Mouse (Mus musculus): ENCODE data around the gene Cdkn1a. TPM values are rescaled to one million over a fixed set of nuclear protein-coding genes. Genes with fewer than 3 reads are reported as not detected.

Gene Cdkn1a
- total and polyA plus RNA-seq, 3 experiments, result 10.6 to 59.1 (median 37.5) TPM

GRCm38 (mm10) chr17:29073313-29073712 lies 17.5 kb upstream of the Cdkn1a start:
- in situ Hi-C loops (cut with MboI; ENCODE audit: low pct_ligation_motif_present, low pct_unique_long_range_greater_than_20kb, low sequenced_read_pairs) (no loop called here), dilution Hi-C loops (cut with MboI; ENCODE audit: extremely low pct_ligation_motif_present, extremely low pct_unique_long_range_greater_than_20kb, low sequenced_read_pairs) (no loop called here)
- no peaks in the 10 kb centered on the region for H3K9me3 ChIP-seq (replicated peaks; ENCODE audit: low read length)
- H3K79me2 ChIP-seq (replicated peaks; ENCODE audit: control insufficient read depth, extremely low read depth, insufficient read depth, poor library complexity, severe bottlenecking), result no peaks in the 10 kb centered on the region
- peak overlapping the region; percentile 76 for H3K27ac ChIP-seq (ENCODE audit: insufficient read depth, low read depth)
- H3K9ac ChIP-seq (ENCODE audit: insufficient read depth, low read depth), result peak overlapping the region; percentile 28; the same call in 1 of the 2 replicates
- TF ChIP-seq EP300 (IDR thresholded peaks at IDR 0.05; ENCODE audit: low read length) (no peak), JUN (IDR thresholded peaks at IDR 0.05; ENCODE audit: insufficient read depth, low read depth, low read length) (no peak), TCF12 (IDR thresholded peaks at IDR 0.05; ENCODE audit: low read depth, low read length) (no peak)
- H3K4me3 ChIP-seq (replicated peaks in 1 of 3; ENCODE audit: low read depth in 2 of 3, low read length in 2 of 3, poor library complexity in 1 of 3), result no peak overlapping the region
- peaks cover 39 to 81% of the 10 kb centered on the region in 2 experiments for H3K4me1 ChIP-seq (ENCODE audit: control insufficient read depth in 1 of 2, insufficient read depth in 2 of 2)
- DNase-seq (ENCODE audit: extremely low read depth), result no peak
- peak overlapping the region; percentile 39 for H3K4me2 ChIP-seq (ENCODE audit: insufficient read depth, low read depth, poor library complexity, severe bottlenecking)
- H3K27me3 ChIP-seq (replicated peaks), result no peaks in the 10 kb centered on the region
- H3K36me3 ChIP-seq (replicated peaks in 1 of 2; ENCODE audit: control insufficient read depth in 1 of 2, insufficient read depth in 1 of 2, low read length in 1 of 2), result peaks cover 0 to 27% of the 10 kb centered on the region in 2 experiments

GRCm38 (mm10) chr17:29074085-29074484 lies 16.7 kb upstream of the Cdkn1a start:
- in situ Hi-C loops (cut with MboI; ENCODE audit: low pct_ligation_motif_present, low pct_unique_long_range_greater_than_20kb, low sequenced_read_pairs) (no loop called here), dilution Hi-C loops (cut with MboI; ENCODE audit: extremely low pct_ligation_motif_present, extremely low pct_unique_long_range_greater_than_20kb, low sequenced_read_pairs) (no loop called here)
- no peak for DNase-seq (ENCODE audit: extremely low read depth)
- peaks cover 0 to 27% of the 10 kb centered on the region in 2 experiments for H3K36me3 ChIP-seq (replicated peaks in 1 of 2; ENCODE audit: control insufficient read depth in 1 of 2, insufficient read depth in 1 of 2, low read length in 1 of 2)
- no peaks in the 10 kb centered on the region for H3K27me3 ChIP-seq (replicated peaks)
- no peaks in the 10 kb centered on the region for H3K9me3 ChIP-seq (replicated peaks; ENCODE audit: low read length)
- H3K4me1 ChIP-seq (ENCODE audit: control insufficient read depth in 1 of 2, insufficient read depth in 2 of 2), result peaks cover 32 to 74% of the 10 kb centered on the region in 2 experiments
- no peak overlapping the region for H3K4me2 ChIP-seq (ENCODE audit: insufficient read depth, low read depth, poor library complexity, severe bottlenecking)
- TF ChIP-seq POLR2A (IDR thresholded peaks at IDR 0.05; ENCODE audit: low read depth, low read length) (no peak), MAFK (IDR thresholded peaks at IDR 0.05; ENCODE audit: insufficient replicate concordance, low read length) (no peak), SMC3 (IDR thresholded peaks at IDR 0.05; ENCODE audit: low read depth, low read length) (no peak), EP300 (IDR thresholded peaks at IDR 0.05; ENCODE audit: low read length) (no peak), CHD2 (IDR thresholded peaks at IDR 0.05; ENCODE audit: low read length) (no peak), IRF4 (IDR thresholded peaks at IDR 0.05; ENCODE audit: low read depth, low read length) (no peak), KAT2A (IDR thresholded peaks at IDR 0.05; ENCODE audit: insufficient replicate concordance, low read length) (no peak), ZNF384 (IDR thresholded peaks at IDR 0.05; ENCODE audit: low read depth, low read length) (no peak), NRF1 (IDR thresholded peaks at IDR 0.05; ENCODE audit: low read depth, low read length) (no peak), CHD1 (IDR thresholded peaks at IDR 0.05; ENCODE audit: low read depth, low read length) (no peak), TBP (conservative IDR thresholded peaks at IDR 0.05; ENCODE audit: low read depth, low read length) (no peak), CTCF (conservative IDR thresholded peaks at IDR 0.05 in 1 of 2, IDR thresholded peaks at IDR 0.05 in 1 of 2; ENCODE audit: low read depth in 2 of 2, low read length in 2 of 2) (no peak), MEF2A (IDR thresholded peaks at IDR 0.05; ENCODE audit: borderline replicate concordance, low read depth, low read length) (no peak), JUND (conservative IDR thresholded peaks at IDR 0.05; ENCODE audit: low read depth, low read length) (no peak), NELFE (IDR thresholded peaks at IDR 0.05; ENCODE audit: low read depth, low read length) (no peak), USF2 (conservative IDR thresholded peaks at IDR 0.05; ENCODE audit: low read depth, low read length) (no peak), RCOR1 (conservative IDR thresholded peaks at IDR 0.05; ENCODE audit: low read depth, low read length) (no peak)
- no peak overlapping the region for H3K9ac ChIP-seq (ENCODE audit: insufficient read depth, low read depth)
- no peaks in the 10 kb centered on the region for H3K79me2 ChIP-seq (replicated peaks; ENCODE audit: control insufficient read depth, extremely low read depth, insufficient read depth, poor library complexity, severe bottlenecking)
- no peak overlapping the region for H3K27ac ChIP-seq (ENCODE audit: insufficient read depth, low read depth)
- no peak overlapping the region for H3K4me3 ChIP-seq (replicated peaks in 1 of 3; ENCODE audit: low read depth in 2 of 3, low read length in 2 of 3, poor library complexity in 1 of 3)
